Comparison of ENCODE assay signal across 8 mouse cellular contexts in the genomic region with DNA sequence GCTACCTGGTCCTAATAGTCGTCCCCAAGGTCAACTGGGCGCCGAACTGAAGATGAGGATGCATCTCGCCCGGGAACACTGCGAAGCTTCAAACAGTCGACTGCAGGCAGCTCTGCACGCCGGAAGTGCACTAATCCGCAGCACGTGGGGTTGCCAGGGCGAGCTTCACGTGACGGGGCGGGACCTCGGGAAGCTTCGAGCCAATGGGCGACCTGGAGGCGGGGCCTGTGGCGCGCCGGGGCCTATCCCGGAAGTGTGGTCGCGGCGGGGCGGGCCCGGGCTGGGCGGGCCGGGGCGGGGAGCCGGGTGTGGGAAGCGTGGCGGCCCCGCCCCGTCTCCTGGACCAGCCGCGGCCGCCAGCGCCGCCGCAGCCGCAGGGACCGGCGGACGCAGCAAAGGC. TPM values are rescaled to one million over a fixed set of nuclear protein-coding genes. Genes with fewer than 3 reads are reported as not detected.
DNase-seq lines count a peak whose midpoint lies in the region; ATAC-seq and TF ChIP-seq lines count a peak whose summit lies in the region.

Eif5a2 (plus strand) TSS at position 283 of the 400 bp plus-strand sequence.

- ATAC-seq in embryonic facial prominence, embryonic 11.5 days (replicated peaks; ENCODE audit: insufficient number of reproducible peaks, low FRiP score, low TSS enrichment, low read depth) = peak; percentile 98
- peak; percentile 98 for ATAC-seq in granulocyte monocyte progenitor cell, adult 5-6 weeks (replicated peaks; ENCODE audit: poor library complexity, severe bottlenecking)
- ATAC-seq in intestine, postnatal 0 days = peak; percentile 99

- H3K36me3 ChIP-seq in embryonic facial prominence, embryonic 11.5 days (replicated peaks; ENCODE audit: control insufficient read depth, insufficient read depth, low read depth, low read length) = no peaks in the 10 kb centered on the region
- H3K36me3 ChIP-seq in intestine, postnatal 0 days (ENCODE audit: control insufficient read depth, insufficient read depth) = no peaks in the 10 kb centered on the region
- H3K36me3 ChIP-seq in midbrain, embryonic 10.5 days = no peaks in the 10 kb centered on the region

- no peak within 1 kb of the TSS for H3K27ac ChIP-seq in embryonic facial prominence, embryonic 11.5 days (replicated peaks; ENCODE audit: low read depth, low read length)
- no peak within 1 kb of the TSS for H3K27ac ChIP-seq in intestine, postnatal 0 days (ENCODE audit: low read depth, low read length)
- H3K27ac ChIP-seq in midbrain, embryonic 10.5 days (replicated peaks) = peak within 1 kb of the TSS; percentile 81

- intact Hi-C loops in left cerebral cortex, postnatal 36 days (cut with DNase I) = no loop called here

- peak within 1 kb of the TSS; percentile 97 for H3K4me2 ChIP-seq in embryonic facial prominence, embryonic 11.5 days (ENCODE audit: low read depth, low read length)
- peak within 1 kb of the TSS; percentile 99 for H3K4me2 ChIP-seq in intestine, postnatal 0 days (replicated peaks; ENCODE audit: low read depth)

- H3K27me3 ChIP-seq in embryonic facial prominence, embryonic 11.5 days (ENCODE audit: control insufficient read depth, insufficient read depth, low read length) = no peaks in the 10 kb centered on the region
- no peaks in the 10 kb centered on the region for H3K27me3 ChIP-seq in intestine, postnatal 0 days (replicated peaks; ENCODE audit: control insufficient read depth, insufficient read depth, low read length)
- H3K27me3 ChIP-seq in midbrain, embryonic 10.5 days (ENCODE audit: low read depth, poor library complexity, severe bottlenecking) = peaks cover 33% of the 10 kb centered on the region

- TF ChIP-seq CTCF in intestine, postnatal 0 days (IDR thresholded peaks at IDR 0.05; ENCODE audit: low read depth) = no peak

- no peaks in the 10 kb centered on the region for H3K4me1 ChIP-seq in embryonic facial prominence, embryonic 11.5 days (ENCODE audit: control insufficient read depth, insufficient read depth, low read length)
- H3K4me1 ChIP-seq in intestine, postnatal 0 days (replicated peaks; ENCODE audit: control insufficient read depth, insufficient read depth, low read length) = no peaks in the 10 kb centered on the region; the same call in 1 of the 2 replicates
- H3K4me1 ChIP-seq in midbrain, embryonic 10.5 days = peaks cover 9% of the 10 kb centered on the region

- peak within 1 kb of the TSS; percentile 72 for H3K4me3 ChIP-seq in embryonic facial prominence, embryonic 11.5 days (ENCODE audit: low read depth, low read length)
- H3K4me3 ChIP-seq in intestine, postnatal 0 days (ENCODE audit: low read depth, low read length) = peak within 1 kb of the TSS; percentile 61
- H3K4me3 ChIP-seq in midbrain, embryonic 10.5 days = peak within 1 kb of the TSS; percentile 81

- no peaks in the 10 kb centered on the region for H3K9me3 ChIP-seq in embryonic facial prominence, embryonic 11.5 days (replicated peaks; ENCODE audit: control insufficient read depth, low read length)
- no peaks in the 10 kb centered on the region for H3K9me3 ChIP-seq in intestine, postnatal 0 days (ENCODE audit: control insufficient read depth)
- H3K9me3 ChIP-seq in midbrain, embryonic 10.5 days (replicated peaks) = peaks cover 7% of the 10 kb centered on the region

- H3K9ac ChIP-seq in embryonic facial prominence, embryonic 11.5 days (replicated peaks; ENCODE audit: low read length) = peak within 1 kb of the TSS; percentile 80
- H3K9ac ChIP-seq in intestine, postnatal 0 days (ENCODE audit: low read depth, low read length) = peak within 1 kb of the TSS; percentile 35

- 2% methylated on average over 38 of the region's 46 CpGs for WGBS in embryonic facial prominence, embryonic 11.5 days
- 2% methylated on average over 46 of the region's 46 CpGs for WGBS in intestine, postnatal 0 days
- 3% methylated on average over 46 of the region's 46 CpGs for WGBS in midbrain, embryonic 10.5 days

- DNase-seq in adrenal gland, postnatal 25 days = peak; percentile 91
- peak; percentile 95 for DNase-seq in embryonic facial prominence, embryonic 11.5 days (ENCODE audit: low spot score)
- DNase-seq in left cerebral cortex, postnatal 36 days (ENCODE audit: low spot score in 2 of 2) = peak; percentile 90 to 91
- peak; percentile 95 for DNase-seq in midbrain, embryonic 10.5 days (ENCODE audit: low spot score)
- DNase-seq in right cerebral cortex, postnatal 36 days (ENCODE audit: low spot score in 2 of 2) = peak; percentile 89 to 92
- DNase-seq in urinary bladder, postnatal 4 days (ENCODE audit: low spot score in 2 of 2) = peak; percentile 89 to 94

RNA-seq across cellular contexts. Expression of gene Eif5a2, which starts in this region (rescaled TPM):
- 1.8 and 2.3 TPM in 2 replicates for total RNA-seq in adrenal gland, postnatal 25 days (2021)
- polyA plus RNA-seq in embryonic facial prominence, embryonic 11.5 days (2014; fragmentation: Nextera tagmentation; extraction: Ambion mirVana) = 15.1 and 19.8 TPM in 2 replicates
- 0.23 and 1.6 TPM in 2 replicates for total RNA-seq in granulocyte monocyte progenitor cell, adult 5-6 weeks (2014; fragmentation: Nextera tagmentation)
- 1.0 and 2.3 TPM in 2 replicates for total RNA-seq in granulocyte monocyte progenitor cell, adult 5-6 weeks (2017)
- 2.8 and 3.2 TPM in 2 replicates for polyA plus RNA-seq in intestine, postnatal 0 days (2015; fragmentation: Nextera tagmentation; extraction: Ambion mirVana)
- 10 to 100 TPM; 32.1 to 33.3 TPM for total RNA-seq in left cerebral cortex, postnatal 36 days (2021)
- polyA plus RNA-seq in midbrain, embryonic 10.5 days (2016; fragmentation: Nextera tagmentation; extraction: Ambion mirVana) = 12.1 and 13.4 TPM in 2 replicates

Comparison
In these comparisons a context has a peak if more than half of its experiments do, and no peak if none do; other contexts are left out.
1. RNA of gene Eif5a2 (total RNA-seq): 32.1 to 33.3 TPM in left cerebral cortex, postnatal 36 days; 1.8 to 2.3 TPM in adrenal gland, postnatal 25 days and 0.23 to 2.3 TPM in granulocyte monocyte progenitor cell, adult 5-6 weeks; every median in the first group is over 10 times any median in the second.
2. Peak in every context shown above with its lines, with median percentiles within 50 percentile points of each other: DNase-seq, ATAC-seq and H3K4me3 ChIP-seq.